Mouse (Mus musculus) hindbrain, embryonic 11.5 days (tissue): Measurements from ENCODE around the gene Exoc2. TPM values are rescaled to one million over a fixed set of nuclear protein-coding genes. Genes with fewer than 3 reads are reported as not detected.

ENCODE experiments used
- ATAC-seq: fragments of 200-750 bp; cut with Nextera tagmentation; 2 replicates; pipeline ENCODE4 v1.8.0; 2017; ENCODE audit warnings: mild to moderate bottlenecking, moderate TSS enrichment, moderate library complexity; ENCODE audit not compliant: low FRiP score
- DNase-seq: peaks from one replicate; pipeline ENCODE4 v3.0.0-alpha.2; 2015; ENCODE audit warnings: low spot score
- H3K27ac ChIP-seq: fragments of 300-500 bp; sonication (generic); 2 replicates; pipeline ENCODE4 v1.5.1; 2014; ENCODE audit warnings: mild to moderate bottlenecking, low read depth, low read length
- H3K27me3 ChIP-seq: fragments of 300-500 bp; sonication (generic); 2 replicates; pipeline ENCODE4 v1.6.1; 2014; ENCODE audit warnings: mild to moderate bottlenecking, low read length, moderate library complexity, mixed read lengths; ENCODE audit not compliant: control insufficient read depth, insufficient read depth
- H3K36me3 ChIP-seq: fragments of 300-500 bp; sonication (generic); 2 replicates; pipeline ENCODE4 v1.6.1; 2014; ENCODE audit warnings: mild to moderate bottlenecking, low read length, moderate library complexity, mixed read lengths; ENCODE audit not compliant: control insufficient read depth, insufficient read depth
- H3K4me1 ChIP-seq: fragments of 300-500 bp; sonication (generic); replicated peaks from 2 replicates; pipeline ENCODE4 v1.6.1; 2014; ENCODE audit warnings: low read length, mixed read lengths; ENCODE audit not compliant: control insufficient read depth, insufficient read depth
- H3K4me2 ChIP-seq: fragments of 300-500 bp; sonication (generic); replicated peaks from 2 replicates; pipeline ENCODE4 v1.6.1; 2014; ENCODE audit warnings: mild to moderate bottlenecking, low read depth, low read length
- H3K4me3 ChIP-seq: fragments of 300-500 bp; sonication (generic); 2 replicates; pipeline ENCODE4 v1.5.1; 2014; ENCODE audit warnings: low read depth, low read length
- H3K9ac ChIP-seq: fragments of 300-500 bp; sonication (generic); 2 replicates; pipeline ENCODE4 v1.6.1; 2014; ENCODE audit warnings: low read depth, low read length
- H3K9me3 ChIP-seq: fragments of 300-500 bp; sonication (generic); 2 replicates; pipeline ENCODE4 v1.6.1; 2016; ENCODE audit warnings: low read length; ENCODE audit not compliant: control insufficient read depth
- WGBS: fragments of 180-500 bp; shearing (Covaris S2); extraction: QIAGEN DNeasy Blood & Tissue Kit; methylation state at CpG from one replicate; pipeline ENCODE4 v1.1.7; 2014; 5-methylcytosine and 5-hydroxymethylcytosine counted together
- polyA plus RNA-seq: library from polyadenylated mRNA; unstranded; fragments of >200 nt; fragmentation: Nextera tagmentation; extraction: Ambion mirVana; gene quantifications from 2 replicates; pipeline ENCODE4 v1.2.1, GENCODE M21; 2014

The Exoc2 gene
- polyA plus RNA-seq, 1 experiment from 2014 or later, result 41.2 TPM

GRCm38 (mm10) chr13:30994249-30994858, 20.5 kb upstream of the Exoc2 start:
- Histone ChIP-seq H3K27ac (no peak overlapping the region), H3K4me3 (no peak overlapping the region), H3K27me3 (no peaks in the 10 kb centered on the region), H3K4me2 (no peak overlapping the region), H3K9me3 (no peaks in the 10 kb centered on the region), H3K9ac (no peak overlapping the region), H3K36me3 (no peaks in the 10 kb centered on the region), H3K4me1 (no peaks in the 10 kb centered on the region)
- no peak for DNase-seq
- ATAC-seq, result no peak
- WGBS, result 74% methylated on average over 6 of the region's 6 CpGs

- 35% methylated on average over 3 of the region's 3 CpGs for WGBS
- Histone ChIP-seq H3K27ac (no peak overlapping the region), H3K4me2 (no peak overlapping the region), H3K27me3 (no peaks in the 10 kb centered on the region), H3K4me3 (no peak overlapping the region), H3K36me3 (no peaks in the 10 kb centered on the region), H3K4me1 (no peaks in the 10 kb centered on the region), H3K9me3 (no peaks in the 10 kb centered on the region), H3K9ac (no peak overlapping the region)
- no peak for ATAC-seq
- peak; percentile 79 for DNase-seq
Measured at GRCm38 (mm10) chr13:30993819-30994218, 19.9 kb upstream of the Exoc2 start.

GRCm38 (mm10) chr13:30990233-30990632, 16.3 kb upstream of the Exoc2 start:
- no peaks in the 10 kb centered on the region for H3K9me3 ChIP-seq
- H3K27me3 ChIP-seq, result no peaks in the 10 kb centered on the region; the same call in 1 of the 2 replicates
- DNase-seq (no peak), ATAC-seq (no peak)
- no peak overlapping the region for H3K4me3 ChIP-seq
- 82% methylated on average over 9 of the region's 9 CpGs for WGBS
- H3K27ac ChIP-seq, result no peak overlapping the region
- H3K36me3 ChIP-seq, result no peaks in the 10 kb centered on the region
- no peak overlapping the region for H3K9ac ChIP-seq
- H3K4me2 ChIP-seq, result no peak overlapping the region
- H3K4me1 ChIP-seq, result no peaks in the 10 kb centered on the region

- no peaks in the 10 kb centered on the region for H3K4me1 ChIP-seq
- no peaks in the 10 kb centered on the region for H3K9me3 ChIP-seq
- no peak overlapping the region for H3K9ac ChIP-seq
- H3K4me2 ChIP-seq, result no peak overlapping the region
- WGBS, result 83% methylated on average over 10 of the region's 10 CpGs
- H3K4me3 ChIP-seq, result no peak overlapping the region
- no peak for DNase-seq
- H3K27ac ChIP-seq, result no peak overlapping the region
- no peaks in the 10 kb centered on the region for H3K36me3 ChIP-seq
- ATAC-seq, result no peak
- H3K27me3 ChIP-seq, result no peaks in the 10 kb centered on the region; the same call in 1 of the 2 replicates
Measured at GRCm38 (mm10) chr13:30989710-30990109, 15.8 kb upstream of the Exoc2 start.

GRCm38 (mm10) chr13:30987686-30988085, 13.8 kb upstream of the Exoc2 start:
- no peaks in the 10 kb centered on the region for H3K9me3 ChIP-seq
- no peaks in the 10 kb centered on the region for H3K36me3 ChIP-seq
- no peak overlapping the region for H3K9ac ChIP-seq
- H3K4me3 ChIP-seq, result no peak overlapping the region
- no peaks in the 10 kb centered on the region; the same call in 1 of the 2 replicates for H3K27me3 ChIP-seq
- no peak overlapping the region for H3K4me2 ChIP-seq
- 87% methylated on average over 2 of the region's 2 CpGs for WGBS
- no peak overlapping the region for H3K27ac ChIP-seq
- no peak for ATAC-seq
- no peak for DNase-seq
- no peaks in the 10 kb centered on the region for H3K4me1 ChIP-seq

GRCm38 (mm10) chr13:30986934-30987455, 13.1 kb upstream of the Exoc2 start:
- no peaks in the 10 kb centered on the region; the same call in 1 of the 2 replicates for H3K27me3 ChIP-seq
- no peak for DNase-seq
- 78% methylated on average over 10 of the region's 10 CpGs for WGBS

GRCm38 (mm10) chr13:30985598-30986466, 11.9 kb upstream of the Exoc2 start:
- H3K27me3 ChIP-seq, result no peaks in the 10 kb centered on the region; the same call in 1 of the 2 replicates
- ATAC-seq (peak; percentile 71), DNase-seq (peak; percentile 61)
- H3K4me3 ChIP-seq, result peak overlapping the region; percentile 29
- no peak overlapping the region for H3K27ac ChIP-seq
- 15% methylated on average over 27 of the region's 27 CpGs for WGBS
- peak overlapping the region; percentile 60 for H3K4me2 ChIP-seq
- no peak overlapping the region; the same call in none of the 2 replicates for H3K9ac ChIP-seq
- H3K4me1 ChIP-seq, result no peaks in the 10 kb centered on the region
- no peaks in the 10 kb centered on the region for H3K9me3 ChIP-seq
- H3K36me3 ChIP-seq, result no peaks in the 10 kb centered on the region

More at GRCm38 (mm10) chr13:30986934-30987455, 13.1 kb upstream of the Exoc2 start:
- no peaks in the 10 kb centered on the region for H3K9me3 ChIP-seq
- no peak overlapping the region for H3K9ac ChIP-seq
- H3K27ac ChIP-seq, result no peak overlapping the region
- ATAC-seq, result no peak
- no peak overlapping the region for H3K4me3 ChIP-seq
- H3K4me1 ChIP-seq, result no peaks in the 10 kb centered on the region
- no peaks in the 10 kb centered on the region for H3K36me3 ChIP-seq
- H3K4me2 ChIP-seq, result no peak overlapping the region

- H3K27ac ChIP-seq, result no peak overlapping the region
- no peaks in the 10 kb centered on the region for H3K36me3 ChIP-seq
- peak overlapping the region; percentile 29 for H3K4me3 ChIP-seq
- no peak for DNase-seq
- ATAC-seq, result peak; percentile 6; the same call in 1 of the 2 replicates
- H3K4me2 ChIP-seq, result peak overlapping the region; percentile 60
- H3K9me3 ChIP-seq, result no peaks in the 10 kb centered on the region
- WGBS, result 25% methylated on average over 13 of the region's 13 CpGs
- H3K27me3 ChIP-seq, result no peaks in the 10 kb centered on the region; the same call in 1 of the 2 replicates
- H3K4me1 ChIP-seq, result no peaks in the 10 kb centered on the region
- H3K9ac ChIP-seq, result no peak overlapping the region; the same call in 1 of the 2 replicates
Measured at GRCm38 (mm10) chr13:30985275-30985597, 11.3 kb upstream of the Exoc2 start.
